Mouse (Mus musculus): ENCODE data around the gene Wdr93. TPM values are rescaled to one million over a fixed set of nuclear protein-coding genes. Genes with fewer than 3 reads are reported as not detected.

Wdr93 gene
- polyA plus RNA-seq, 1 experiment from 2014 or later, result 0.33 TPM

GRCm38 (mm10) chr7:79828341-79828740 lies 85.4 kb downstream of the Wdr93 start:
- ATAC-seq, result no peak
- Histone ChIP-seq H3K4me1 (ENCODE audit: control insufficient read depth, insufficient read depth, low read length) (no peaks in the 10 kb centered on the region), H3K36me3 (ENCODE audit: control insufficient read depth, insufficient read depth, low read length) (no peaks in the 10 kb centered on the region), H3K27me3 (ENCODE audit: control insufficient read depth, insufficient read depth, low read depth, low read length) (no peaks in the 10 kb centered on the region), H3K4me2 (ENCODE audit: low read length) (no peak overlapping the region), H3K27ac (ENCODE audit: low read length) (no peak overlapping the region), H3K9me3 (replicated peaks; ENCODE audit: control insufficient read depth, low read length, poor library complexity, severe bottlenecking) (0 out of 2 replicates have a peak, but pooled peaks cover 5% of the 10 kb centered on the region), H3K4me3 (ENCODE audit: low read depth, low read length) (no peak overlapping the region), H3K9ac (ENCODE audit: low read depth, low read length) (no peak overlapping the region)
- WGBS, result 77% methylated on average over 3 of the region's 3 CpGs

- Histone ChIP-seq H3K4me1 (ENCODE audit: control insufficient read depth, insufficient read depth, low read length) (no peaks in the 10 kb centered on the region), H3K9ac (ENCODE audit: low read depth, low read length) (no peak overlapping the region), H3K27ac (ENCODE audit: low read length) (no peak overlapping the region), H3K4me3 (ENCODE audit: low read depth, low read length) (no peak overlapping the region), H3K9me3 (replicated peaks; ENCODE audit: control insufficient read depth, low read length, poor library complexity, severe bottlenecking) (no peaks in the 10 kb centered on the region), H3K36me3 (ENCODE audit: control insufficient read depth, insufficient read depth, low read length) (no peaks in the 10 kb centered on the region), H3K4me2 (ENCODE audit: low read length) (no peak overlapping the region), H3K27me3 (ENCODE audit: control insufficient read depth, insufficient read depth, low read depth, low read length) (no peaks in the 10 kb centered on the region)
- WGBS, result 78% methylated on average over 6 of the region's 6 CpGs
- ATAC-seq, result no peak
Observed at GRCm38 (mm10) chr7:79831145-79831544, 88.2 kb downstream of the Wdr93 start.

- H3K4me3 ChIP-seq (ENCODE audit: low read depth, low read length), result no peak overlapping the region
- H3K9ac ChIP-seq (ENCODE audit: low read depth, low read length), result no peak overlapping the region
- H3K4me1 ChIP-seq (ENCODE audit: control insufficient read depth, insufficient read depth, low read length), result no peaks in the 10 kb centered on the region
- WGBS, result 80% methylated on average over 6 of the region's 6 CpGs
- H3K36me3 ChIP-seq (ENCODE audit: control insufficient read depth, insufficient read depth, low read length), result no peaks in the 10 kb centered on the region
- H3K9me3 ChIP-seq (replicated peaks; ENCODE audit: control insufficient read depth, low read length, poor library complexity, severe bottlenecking), result no peaks in the 10 kb centered on the region
- H3K27ac ChIP-seq (ENCODE audit: low read length), result no peak overlapping the region
- ATAC-seq, result no peak
- no peak overlapping the region for H3K4me2 ChIP-seq (ENCODE audit: low read length)
- H3K27me3 ChIP-seq (ENCODE audit: control insufficient read depth, insufficient read depth, low read depth, low read length), result no peaks in the 10 kb centered on the region
Observed at GRCm38 (mm10) chr7:79831585-79831984, 88.6 kb downstream of the Wdr93 start.

- H3K4me2 ChIP-seq (ENCODE audit: low read length), result no peak overlapping the region
- no peaks in the 10 kb centered on the region for H3K27me3 ChIP-seq (ENCODE audit: control insufficient read depth, insufficient read depth, low read depth, low read length)
- no peak for ATAC-seq
- H3K27ac ChIP-seq (ENCODE audit: low read length), result no peak overlapping the region
- H3K9me3 ChIP-seq (replicated peaks; ENCODE audit: control insufficient read depth, low read length, poor library complexity, severe bottlenecking), result no peaks in the 10 kb centered on the region
- H3K36me3 ChIP-seq (ENCODE audit: control insufficient read depth, insufficient read depth, low read length), result no peaks in the 10 kb centered on the region
- no peak overlapping the region for H3K4me3 ChIP-seq (ENCODE audit: low read depth, low read length)
- H3K9ac ChIP-seq (ENCODE audit: low read depth, low read length), result no peak overlapping the region
- no peaks in the 10 kb centered on the region for H3K4me1 ChIP-seq (ENCODE audit: control insufficient read depth, insufficient read depth, low read length)
Observed at GRCm38 (mm10) chr7:79832980-79833379, 90.0 kb downstream of the Wdr93 start.

GRCm38 (mm10) chr7:79835196-79835595 lies 92.2 kb downstream of the Wdr93 start:
- H3K27me3 ChIP-seq (ENCODE audit: control insufficient read depth, insufficient read depth, low read depth, low read length), result no peaks in the 10 kb centered on the region
- no peak overlapping the region for H3K9ac ChIP-seq (ENCODE audit: low read depth, low read length)
- no peaks in the 10 kb centered on the region for H3K4me1 ChIP-seq (ENCODE audit: control insufficient read depth, insufficient read depth, low read length)
- H3K27ac ChIP-seq (ENCODE audit: low read length), result no peak overlapping the region
- no peaks in the 10 kb centered on the region for H3K9me3 ChIP-seq (replicated peaks; ENCODE audit: control insufficient read depth, low read length, poor library complexity, severe bottlenecking)
- H3K4me2 ChIP-seq (ENCODE audit: low read length), result no peak overlapping the region
- WGBS, result 94% methylated on average over 6 of the region's 6 CpGs
- H3K36me3 ChIP-seq (ENCODE audit: control insufficient read depth, insufficient read depth, low read length), result no peaks in the 10 kb centered on the region
- H3K4me3 ChIP-seq (ENCODE audit: low read depth, low read length), result no peak overlapping the region
- ATAC-seq, result no peak

Other genes starting within 250 kb of the Wdr93 start
- 2.3 and 4.3 TPM in 2 replicates for gene Rhcg, start 125.5 kb upstream of the Wdr93 start, polyA plus RNA-seq (2015; fragmentation: Nextera tagmentation; extraction: Ambion mirVana)
- 0.87 and 0.92 TPM in 2 replicates for gene Ticrr, start 83.0 kb upstream of the Wdr93 start, polyA plus RNA-seq (2015; fragmentation: Nextera tagmentation; extraction: Ambion mirVana)
- 1.3 and 1.9 TPM in 2 replicates for gene Kif7, start 27.4 kb upstream of the Wdr93 start, polyA plus RNA-seq (2015; fragmentation: Nextera tagmentation; extraction: Ambion mirVana)
- gene Plin1, start 10.3 kb upstream of the Wdr93 start, polyA plus RNA-seq (2015; fragmentation: Nextera tagmentation; extraction: Ambion mirVana), result 0.22 and 0.24 TPM in 2 replicates
- gene Pex11a, start within 50 bp of the Wdr93 start, polyA plus RNA-seq (2015; fragmentation: Nextera tagmentation; extraction: Ambion mirVana), result 12.7 and 13.9 TPM in 2 replicates
- gene Mesp1, start 50.6 kb downstream of the Wdr93 start, polyA plus RNA-seq (2015; fragmentation: Nextera tagmentation; extraction: Ambion mirVana), result 0.16 and 0.29 TPM in 2 replicates
- gene Mesp2, start 67.6 kb downstream of the Wdr93 start, polyA plus RNA-seq (2015; fragmentation: Nextera tagmentation; extraction: Ambion mirVana), result 0.97 and 1.4 TPM in 2 replicates
- 3.2 and 3.4 TPM in 2 replicates for gene Anpep, start 117.9 kb downstream of the Wdr93 start, polyA plus RNA-seq (2015; fragmentation: Nextera tagmentation; extraction: Ambion mirVana)
- 49.7 and 54.6 TPM in 2 replicates for gene Ap3s2, start 177.5 kb downstream of the Wdr93 start, polyA plus RNA-seq (2015; fragmentation: Nextera tagmentation; extraction: Ambion mirVana)
- gene Arpin, start 192.2 kb downstream of the Wdr93 start, polyA plus RNA-seq (2015; fragmentation: Nextera tagmentation; extraction: Ambion mirVana), result 17.6 and 21.2 TPM in 2 replicates